Mouse (Mus musculus): ENCODE data around the gene Msh2. TPM values are rescaled to one million over a fixed set of nuclear protein-coding genes. Genes with fewer than 3 reads are reported as not detected.

The Msh2 gene
- total RNA-seq (2023): 10 to 100 TPM; 12.7 to 15.7 TPM

DNA sequence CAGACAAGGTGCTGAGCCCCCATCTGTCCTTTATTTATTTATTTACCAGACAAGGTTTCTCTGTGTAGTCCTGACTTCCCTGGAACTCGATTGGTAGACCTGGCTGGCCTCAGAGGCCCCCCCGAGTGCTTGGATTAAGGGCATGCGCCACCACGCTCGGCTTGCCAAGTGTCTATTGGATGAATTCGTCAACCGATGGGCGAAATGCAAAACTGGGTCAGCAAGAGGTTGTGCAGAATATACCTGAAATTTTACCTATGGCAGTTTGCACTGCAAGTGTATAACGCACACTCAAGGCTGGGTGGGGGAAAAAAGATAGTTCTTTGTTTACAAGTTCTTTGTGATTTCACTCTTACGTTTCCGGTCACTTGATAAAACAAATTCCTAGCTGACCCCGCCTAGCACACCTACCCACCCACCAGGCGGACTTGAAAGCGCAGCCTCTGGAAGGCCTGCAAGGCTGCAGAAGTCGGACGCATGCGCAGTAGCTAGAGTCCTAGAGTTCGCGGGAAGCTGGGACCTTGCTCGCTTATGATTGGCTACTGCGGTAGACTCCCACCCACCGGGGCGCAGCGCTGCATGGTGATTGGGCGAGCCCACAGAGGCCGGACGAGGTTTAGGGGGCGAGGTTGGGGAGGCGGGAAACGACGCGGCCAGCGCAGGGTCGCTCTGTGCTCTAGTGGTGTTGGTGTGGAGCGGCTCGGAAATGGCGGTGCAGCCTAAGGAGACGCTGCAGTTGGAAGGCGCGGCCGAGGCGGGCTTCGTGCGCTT, at the start of gene Msh2:
Msh2 (plus strand) TSS at position 441 of the 771 bp plus-strand sequence.

Other genes starting within 250 kb of the Msh2 start
- gene Stpg4, start 244.6 kb upstream of the Msh2 start, total RNA-seq (2023): not detected
- 100 to 1,000 TPM; 386 to 434 TPM for gene Calm2, start 225.4 kb upstream of the Msh2 start, total RNA-seq (2023)
- gene Epcam, start 36.4 kb upstream of the Msh2 start, total RNA-seq (2023): under 1 TPM in 1 of 2 experiments, not detected in 1; 0.47 TPM
- 10 to 100 TPM; 12.0 to 12.4 TPM for gene Kcnk12, start 125.7 kb downstream of the Msh2 start, total RNA-seq (2023)
- not detected for gene Rpl36-ps4, start 248.6 kb downstream of the Msh2 start, total RNA-seq (2023)

Measured in neutrophil, adult 59 days (primary cell).